Mouse (Mus musculus) layer of hippocampus, adult 9-10 months (tissue): ENCODE measurements around the gene 4933402J07Rik.

Experiments used
- DNase-seq: peaks from one replicate; pipeline ENCODE4 v3.0.0; 2022; ENCODE audit warnings: low spot score

4933402J07Rik gene

DNA sequence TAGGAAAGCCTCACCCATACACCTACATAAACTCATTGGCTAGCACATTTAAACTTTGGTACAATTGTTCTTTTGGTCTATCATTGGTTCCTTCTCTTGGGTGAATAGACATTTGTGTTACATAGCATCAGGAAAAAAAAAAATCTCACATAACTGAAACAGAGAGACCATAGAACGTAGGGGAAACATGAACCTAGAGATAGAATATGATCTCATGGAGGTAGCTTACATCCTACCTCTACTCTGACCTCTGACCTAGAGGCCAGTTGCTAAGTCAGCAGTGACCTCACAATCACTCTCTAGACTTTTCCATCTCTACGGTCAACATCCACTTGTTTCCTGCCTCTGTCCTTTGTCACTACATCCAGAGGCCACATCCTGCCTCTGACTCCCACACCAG, at the start of gene 4933402J07Rik:
Gene 4933402J07Rik, plus strand, starts transcription at position 301 of the 400 bp plus-strand sequence.
- DNase-seq = no peak

DNA sequence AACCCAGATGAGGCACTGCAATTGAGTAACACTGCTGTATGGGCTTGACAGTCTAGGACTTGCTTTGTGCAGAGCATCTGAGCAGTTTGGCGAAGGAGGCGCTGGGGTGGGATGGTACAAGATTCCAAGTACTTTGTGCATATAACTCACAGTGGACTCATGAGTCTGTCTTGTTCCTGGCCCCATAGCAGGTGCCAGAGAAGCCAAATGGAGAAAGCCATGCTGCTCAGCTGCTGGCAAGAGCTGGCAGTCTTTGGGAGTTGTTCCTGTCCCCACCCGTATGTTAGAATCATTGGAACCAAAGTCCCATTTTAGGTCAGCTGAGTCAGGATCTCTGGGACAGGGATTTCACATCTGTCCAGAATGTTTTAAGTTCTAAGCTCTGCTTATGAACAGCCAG, 46.5 kb upstream of the 4933402J07Rik start:
- no peak for DNase-seq

DNA sequence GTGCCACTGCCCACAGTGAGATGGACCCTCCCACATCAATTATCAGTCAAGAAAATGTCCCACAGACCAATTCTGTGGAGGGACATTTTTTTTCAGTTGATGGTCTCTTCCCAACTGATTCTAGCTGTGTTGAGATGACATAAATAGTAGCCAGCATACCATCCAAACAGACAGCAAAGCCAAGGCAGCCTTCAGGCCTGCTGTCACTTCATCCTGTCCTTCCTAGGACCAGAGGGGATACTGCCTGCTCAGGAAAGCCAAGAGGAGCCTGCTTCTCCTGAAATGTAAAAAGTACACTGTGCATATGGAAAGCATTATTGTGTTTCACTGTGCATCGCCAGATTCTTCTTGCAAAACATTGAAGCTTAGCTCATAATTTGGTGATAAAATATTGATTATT, 38.6 kb upstream of the 4933402J07Rik start:
- no peak for DNase-seq

DNA sequence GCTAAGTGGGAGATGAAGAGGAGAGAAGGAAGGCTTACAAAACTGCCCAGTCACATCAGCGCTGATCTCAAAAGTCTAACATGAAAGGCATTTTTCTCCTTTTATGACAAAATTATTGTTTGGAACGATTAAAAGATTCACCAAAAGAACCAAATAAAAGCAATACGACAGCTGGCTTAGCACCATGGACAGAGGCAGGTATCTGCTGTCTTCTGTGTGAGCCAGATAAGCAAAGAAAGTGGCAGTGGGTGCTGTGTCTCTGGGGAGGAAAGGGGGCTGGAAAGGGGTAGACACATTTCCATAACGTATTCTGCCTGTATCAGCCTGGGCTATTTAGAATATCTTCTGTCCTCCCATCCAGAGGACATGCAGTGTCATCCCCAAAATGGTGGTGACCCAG, 32.5 kb upstream of the 4933402J07Rik start:
- no peak for DNase-seq

DNA sequence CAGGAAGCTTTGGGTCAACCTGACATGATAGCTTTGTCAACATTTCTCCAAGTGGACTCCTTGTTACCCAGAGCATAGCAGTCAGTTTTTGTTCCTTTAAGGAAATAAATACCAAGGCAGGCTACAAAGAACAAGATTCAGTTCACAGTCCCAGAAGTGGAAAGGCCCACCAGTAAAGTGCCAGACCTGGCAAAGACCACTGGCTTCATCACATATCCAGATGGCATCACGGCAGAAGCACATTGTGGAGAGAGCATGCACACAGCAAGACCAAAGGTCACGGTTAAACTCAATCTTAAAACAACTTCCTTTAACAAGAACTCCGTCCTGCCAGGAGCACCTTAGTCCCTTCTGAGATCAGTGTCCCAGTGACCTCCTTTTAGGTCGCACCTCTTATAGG, 30.2 kb upstream of the 4933402J07Rik start:
- no peak for DNase-seq

DNA sequence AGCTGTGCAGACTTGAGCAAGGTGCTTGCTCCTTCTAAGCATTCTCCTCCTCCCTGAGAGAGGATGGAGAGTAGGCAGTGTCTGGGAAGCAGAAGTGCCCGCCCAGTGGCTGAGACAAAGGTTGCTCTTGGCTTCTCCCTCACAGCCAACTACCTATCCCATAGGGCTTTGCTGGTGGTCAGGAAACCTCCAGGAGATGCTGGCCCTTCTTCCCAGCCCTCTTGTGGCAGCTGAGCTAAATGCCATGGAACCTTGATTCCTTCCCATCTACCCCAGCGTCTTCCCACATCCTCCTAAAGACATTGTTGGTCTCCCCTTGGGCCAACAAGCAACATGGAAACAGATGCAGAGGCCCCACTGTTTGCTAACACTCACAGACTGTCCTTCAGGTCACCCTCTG, 28.8 kb upstream of the 4933402J07Rik start:
- no peak for DNase-seq

DNA sequence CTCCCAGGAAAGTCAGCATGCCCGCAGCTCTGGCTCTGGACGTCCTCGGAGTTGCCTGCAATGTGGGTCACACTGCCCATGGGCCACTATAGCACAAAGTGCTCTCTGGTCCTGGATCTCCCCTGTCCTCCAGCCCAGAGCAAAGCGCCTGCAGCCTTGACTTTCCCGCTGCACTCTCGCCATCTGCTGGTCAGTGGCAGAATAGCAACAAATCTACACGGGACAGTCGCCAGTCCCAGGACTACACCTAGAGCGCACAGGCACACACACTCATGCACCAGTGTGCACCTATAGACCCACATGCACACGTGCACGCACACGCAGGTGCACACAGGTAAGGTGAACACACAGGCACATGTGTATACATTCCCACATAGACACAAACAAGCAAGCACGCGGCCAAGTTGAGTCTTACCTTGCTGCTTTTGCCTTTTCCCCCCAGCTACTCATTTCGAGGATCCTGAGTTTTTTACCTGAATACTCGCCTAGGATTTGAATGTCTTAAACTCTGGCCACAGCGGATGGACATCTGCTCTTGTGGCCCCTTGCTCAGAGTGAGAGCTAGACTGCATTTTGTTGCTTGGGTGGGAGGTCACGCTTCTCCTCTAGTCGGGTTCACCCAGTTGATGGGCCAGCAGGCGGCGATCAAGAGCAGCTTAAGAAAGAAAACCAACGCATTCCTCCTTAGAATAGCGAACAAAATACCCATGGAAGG, 26.9 kb upstream of the 4933402J07Rik start:
- peak; percentile 52 for DNase-seq

DNA sequence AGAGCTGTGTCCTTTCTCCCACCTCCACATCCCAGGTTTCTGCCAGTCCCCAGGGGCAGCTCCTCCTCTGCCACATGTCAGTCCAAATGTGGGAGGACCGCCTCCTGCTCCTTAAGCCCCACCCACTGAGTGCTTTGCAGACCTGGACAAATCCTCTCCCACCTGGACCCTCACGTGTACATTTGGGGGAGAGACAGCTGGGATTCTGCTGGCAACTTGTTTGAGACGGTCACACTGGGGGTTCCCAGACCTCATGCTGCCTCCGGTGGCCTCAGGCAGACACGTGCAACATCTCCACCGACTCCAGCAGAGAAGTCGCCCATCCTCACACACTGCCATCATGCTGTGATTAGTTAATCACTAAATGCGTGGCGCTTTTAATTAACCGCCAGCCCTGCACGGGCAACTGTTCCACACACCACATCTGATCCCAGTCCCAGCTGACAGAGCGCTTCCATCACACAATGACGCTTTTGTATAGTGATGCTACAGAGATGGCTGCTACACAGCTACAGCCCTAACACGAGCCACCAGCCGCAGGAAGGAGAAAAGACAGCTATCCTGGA, 23.7 kb upstream of the 4933402J07Rik start:
- peak; percentile 3 for DNase-seq

DNA sequence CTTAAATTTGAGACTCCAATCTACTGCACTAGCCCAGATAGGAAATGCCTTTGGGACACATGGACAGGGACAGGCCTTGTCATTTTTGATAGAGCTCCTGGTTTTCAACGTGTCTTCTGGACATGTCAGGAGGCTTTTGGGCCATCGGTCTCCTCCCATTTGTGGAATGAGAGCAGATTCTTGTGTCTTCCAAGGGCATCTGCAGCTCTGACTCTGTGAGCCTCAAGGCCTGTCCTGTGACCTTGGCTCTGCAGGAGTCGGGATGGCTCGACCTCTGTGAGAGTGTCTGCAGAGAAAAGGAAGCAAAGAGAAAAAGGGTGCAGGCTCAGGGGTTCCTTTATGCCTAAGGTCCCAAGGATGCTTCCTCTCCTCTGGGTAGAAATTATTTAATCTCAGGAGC, 13.8 kb upstream of the 4933402J07Rik start:
- DNase-seq = no peak

DNA sequence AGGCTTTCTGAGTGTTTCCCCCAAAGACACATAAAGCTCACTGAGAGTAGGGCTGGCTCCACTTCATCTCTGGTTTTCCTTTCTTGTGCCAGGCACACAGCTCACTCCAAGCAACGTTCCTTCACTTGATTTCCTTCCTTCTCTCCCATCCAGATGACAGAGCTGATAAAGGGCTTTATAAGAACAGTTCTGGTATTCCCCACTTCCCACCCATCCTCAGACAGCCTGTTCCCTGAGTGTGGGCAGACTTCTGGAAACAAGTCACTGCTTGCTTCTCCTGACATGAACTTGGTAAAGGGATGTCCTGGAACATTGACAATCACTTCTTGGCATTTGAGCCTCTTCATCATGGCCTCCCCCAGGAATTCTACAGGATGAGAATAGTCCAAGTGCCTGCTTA, 10.9 kb upstream of the 4933402J07Rik start:
- DNase-seq = no peak

DNA sequence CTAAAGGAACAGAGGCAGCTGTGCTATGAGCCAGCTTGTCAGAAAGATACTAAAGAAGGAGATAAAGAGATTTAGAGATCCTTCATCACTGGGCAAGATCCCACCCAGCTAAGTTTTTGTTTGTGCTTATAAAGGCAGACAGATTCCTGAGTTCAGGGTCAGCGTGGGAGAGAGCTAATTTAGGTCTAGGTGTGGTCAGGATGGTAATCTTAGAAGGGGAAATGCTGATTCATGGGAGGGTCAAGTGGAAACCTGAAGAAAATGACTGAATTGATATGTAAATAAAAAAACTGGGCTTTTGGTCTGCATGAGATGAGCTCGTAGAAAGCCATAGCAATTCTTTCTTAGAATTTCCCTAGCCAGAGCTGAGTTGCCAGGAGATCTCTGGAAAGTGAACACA, 2.9 kb upstream of the 4933402J07Rik start:
- no peak for DNase-seq

DNA sequence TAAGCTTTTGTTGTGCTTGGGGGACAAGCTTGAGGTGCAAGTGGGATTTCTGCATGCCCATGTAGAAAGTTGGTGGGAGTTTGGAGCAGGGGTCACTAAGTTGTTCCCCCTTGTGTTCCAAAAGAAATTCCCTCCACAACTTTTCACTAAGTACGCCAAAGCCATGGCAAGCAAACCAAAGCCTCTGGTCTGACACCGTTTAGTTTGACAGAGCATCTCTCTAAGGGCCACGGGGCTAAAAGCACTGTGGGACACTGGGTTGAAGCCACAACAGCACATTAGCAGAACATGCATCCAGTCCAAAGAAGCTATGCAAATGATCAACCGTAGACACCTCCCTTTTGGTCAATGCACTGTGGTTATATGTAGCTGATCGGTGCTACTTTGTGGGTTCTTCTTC, 5.5 kb downstream of the 4933402J07Rik start:
- no peak for DNase-seq

DNA sequence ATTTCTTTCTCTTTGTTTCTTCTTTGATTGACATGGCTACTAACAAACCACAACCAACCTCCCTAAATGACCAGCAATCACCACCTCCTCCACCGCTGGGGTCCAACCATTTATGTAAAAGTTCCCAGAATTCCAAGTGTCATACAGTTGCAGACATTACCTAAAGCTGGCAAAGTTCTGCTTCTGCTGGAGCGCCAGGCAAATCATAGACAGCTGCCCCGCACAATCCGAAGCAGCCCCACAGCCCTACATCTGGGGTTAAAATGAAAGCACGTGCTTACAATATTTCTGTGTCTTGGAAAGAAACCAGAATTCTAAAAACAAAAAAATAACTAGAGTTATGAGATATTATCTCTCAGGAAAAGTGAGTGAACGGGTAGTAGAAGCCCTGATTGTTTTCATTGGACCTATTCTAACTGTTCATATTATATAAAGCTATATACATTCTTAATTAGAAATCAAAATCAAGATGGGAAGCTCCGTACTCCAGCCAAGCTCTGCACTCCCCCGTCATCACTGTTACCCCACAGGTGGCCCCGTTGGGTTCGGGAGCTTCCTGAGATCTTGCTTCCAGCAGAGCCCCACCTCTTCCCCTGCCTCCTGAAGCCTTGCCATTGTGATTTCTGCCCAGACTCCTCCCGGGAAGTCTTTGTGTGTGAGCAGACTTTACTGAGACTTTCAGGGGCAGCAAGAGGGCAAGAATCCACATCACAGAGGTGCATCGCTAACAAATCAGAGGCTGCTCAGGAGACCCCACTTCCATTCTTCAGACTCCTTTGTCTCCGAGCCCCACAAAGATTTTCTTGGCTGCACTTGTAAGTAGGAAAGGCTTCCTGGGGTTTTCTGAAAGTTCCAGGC, 6.3 kb downstream of the 4933402J07Rik start:
- DNase-seq = no peak

DNA sequence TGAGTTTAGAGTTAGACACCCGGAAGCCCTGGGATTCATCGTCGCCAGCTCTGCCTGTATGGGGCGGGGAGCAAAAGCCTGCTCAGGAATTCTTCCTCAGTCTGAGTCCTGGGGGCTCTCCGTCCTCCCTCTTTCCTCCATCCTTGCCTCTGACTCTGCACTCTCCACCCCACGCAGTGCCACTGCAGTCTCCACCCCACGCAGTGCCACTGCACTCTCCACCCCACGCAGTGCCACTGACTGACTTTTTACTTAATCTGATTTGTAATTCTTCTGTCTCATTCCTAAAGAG, 6.9 kb downstream of the 4933402J07Rik start:
- no peak for DNase-seq

DNA sequence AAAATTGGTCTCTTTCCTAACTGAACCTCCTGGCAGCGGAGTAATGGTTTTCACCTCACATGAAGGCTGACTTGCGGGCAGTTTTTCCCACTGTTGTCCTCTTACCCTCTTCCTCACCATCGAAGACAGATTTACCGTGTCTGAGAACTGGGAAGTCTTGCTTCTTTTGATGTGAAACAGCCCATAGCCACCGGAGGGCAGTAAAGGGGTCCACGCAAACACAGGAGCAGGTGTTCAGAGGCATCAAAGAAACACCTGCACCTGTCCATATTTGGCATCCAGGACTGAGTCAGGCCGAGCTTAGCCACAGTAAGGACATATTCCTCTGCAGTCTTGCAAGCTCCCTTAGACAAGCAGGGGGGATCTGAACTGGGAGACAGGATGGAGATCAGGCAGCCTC, 7.2 kb downstream of the 4933402J07Rik start:
- DNase-seq = no peak

DNA sequence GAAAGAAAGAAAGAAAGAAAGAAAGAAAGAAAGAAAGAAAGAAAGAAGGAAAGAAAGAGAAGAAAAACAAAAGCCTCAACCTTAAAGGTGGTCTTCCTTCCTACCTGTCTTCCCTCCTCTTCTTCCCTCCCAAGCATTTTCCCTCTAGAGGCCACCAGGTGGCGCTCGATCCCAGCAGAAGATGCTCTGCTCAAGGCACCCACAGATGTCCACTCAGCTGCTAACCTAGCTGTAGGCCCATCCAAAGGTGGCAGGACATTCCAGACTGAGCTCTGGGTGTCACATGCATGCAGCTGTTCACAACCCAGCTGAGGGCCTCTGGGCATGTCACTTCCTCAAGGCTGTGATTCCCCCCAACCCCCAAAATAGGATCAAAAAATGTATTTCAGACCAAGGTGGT, 30.6 kb downstream of the 4933402J07Rik start:
- peak; percentile 13 for DNase-seq

DNA sequence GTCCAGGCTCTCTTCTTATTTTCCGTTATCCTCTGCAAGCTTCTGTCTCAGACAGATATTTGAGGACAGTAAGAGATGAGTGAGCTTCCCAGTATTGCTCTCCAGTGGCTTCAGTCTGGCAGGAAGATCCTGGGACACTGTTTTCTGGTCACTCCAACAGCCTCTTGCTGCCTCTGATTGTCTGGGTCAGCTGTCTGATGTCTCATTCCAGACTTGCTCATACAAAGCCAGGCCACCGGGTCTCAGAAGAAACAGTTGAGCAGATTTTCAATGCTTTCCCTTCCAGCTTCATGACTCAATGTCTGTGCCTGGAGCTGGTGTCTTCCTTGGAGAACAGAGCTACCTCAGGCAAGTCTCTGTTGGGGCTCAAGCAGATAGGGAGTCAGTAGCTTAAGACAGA, 39.1 kb downstream of the 4933402J07Rik start:
- no peak for DNase-seq

DNA sequence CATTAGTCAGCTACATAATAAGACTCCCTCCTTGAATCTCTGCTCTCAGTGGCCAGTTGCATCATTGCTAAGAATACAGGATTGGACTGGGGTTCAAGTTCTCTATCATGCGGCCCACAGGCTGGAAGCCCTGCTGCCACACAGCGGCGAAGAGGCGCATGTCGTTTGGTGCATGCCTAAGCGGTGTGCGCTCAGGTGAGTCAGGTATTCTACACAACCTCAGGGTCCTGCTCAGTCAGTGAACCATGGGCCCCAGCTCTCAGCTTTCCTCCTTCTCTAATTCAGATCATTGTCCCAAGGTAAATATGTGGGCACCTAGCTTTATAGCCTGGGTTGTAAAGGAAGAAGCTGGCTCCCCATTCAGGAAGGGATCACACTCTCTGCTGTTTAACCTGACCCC, 45.5 kb downstream of the 4933402J07Rik start:
- no peak for DNase-seq

DNA sequence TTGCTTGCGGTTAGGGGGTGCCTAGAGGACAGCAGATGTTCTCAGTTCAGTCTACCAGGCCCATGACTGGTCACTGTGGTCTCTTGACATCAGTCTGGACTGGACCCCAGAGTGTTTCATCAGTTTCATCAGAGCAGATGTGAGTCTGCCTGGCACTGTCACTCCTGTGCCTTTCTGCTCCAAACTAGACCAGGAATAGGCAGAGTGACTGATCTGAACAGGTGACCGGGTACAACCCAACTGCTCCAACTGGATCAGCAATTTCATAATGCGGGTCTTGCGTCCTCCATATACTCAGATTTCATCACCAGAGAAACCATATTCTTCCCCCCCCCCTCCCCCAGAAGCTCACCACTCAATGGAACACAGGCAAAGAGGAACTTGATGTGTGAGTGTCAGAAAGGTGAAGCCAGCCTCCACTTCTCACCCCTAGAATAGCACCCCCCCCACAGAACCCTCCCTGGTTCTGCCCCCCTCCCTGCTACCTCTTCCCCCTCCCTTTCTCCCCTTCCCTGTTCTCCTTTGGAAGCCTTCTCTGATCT, 46.1 kb downstream of the 4933402J07Rik start:
- no peak for DNase-seq

DNA sequence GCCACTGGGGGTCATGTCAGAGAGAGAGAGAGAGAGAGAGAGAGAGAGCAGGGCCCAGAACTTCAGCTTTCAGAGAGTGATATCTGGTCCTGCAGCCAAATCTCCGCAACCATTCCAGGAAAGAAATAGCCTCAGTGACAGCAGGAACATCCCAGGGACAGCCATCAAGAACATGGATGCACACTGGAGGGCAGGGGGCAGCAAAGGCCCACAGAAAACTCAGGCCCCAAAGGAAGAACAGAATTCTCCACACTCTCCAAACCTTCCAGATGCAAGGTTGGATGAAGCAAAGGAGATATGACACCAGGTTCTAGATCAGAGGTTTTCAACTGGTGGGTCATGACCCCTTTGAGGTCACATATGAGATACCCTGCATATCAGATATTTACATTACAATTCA, 50.0 kb downstream of the 4933402J07Rik start:
- no peak for DNase-seq

DNA sequence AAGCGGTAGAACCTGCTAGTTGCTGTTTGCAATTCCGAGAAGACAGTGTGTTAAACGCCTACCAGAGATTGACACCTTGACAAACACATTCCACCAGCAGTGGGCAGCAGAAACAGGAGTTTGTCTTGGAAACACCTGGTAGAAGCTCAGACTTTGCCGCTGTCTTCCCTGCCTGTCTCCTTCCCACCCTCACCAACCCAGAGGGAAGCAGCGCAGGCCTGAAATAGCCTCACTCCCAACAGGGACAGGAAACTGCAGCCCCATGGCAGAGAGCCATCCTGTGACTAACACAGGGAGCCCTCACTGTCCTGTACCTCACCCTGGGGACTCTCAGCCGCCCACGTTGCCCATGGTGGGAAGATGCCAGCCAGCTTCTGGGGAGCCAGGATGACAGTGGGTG, 55.5 kb downstream of the 4933402J07Rik start:
- no peak for DNase-seq

DNA sequence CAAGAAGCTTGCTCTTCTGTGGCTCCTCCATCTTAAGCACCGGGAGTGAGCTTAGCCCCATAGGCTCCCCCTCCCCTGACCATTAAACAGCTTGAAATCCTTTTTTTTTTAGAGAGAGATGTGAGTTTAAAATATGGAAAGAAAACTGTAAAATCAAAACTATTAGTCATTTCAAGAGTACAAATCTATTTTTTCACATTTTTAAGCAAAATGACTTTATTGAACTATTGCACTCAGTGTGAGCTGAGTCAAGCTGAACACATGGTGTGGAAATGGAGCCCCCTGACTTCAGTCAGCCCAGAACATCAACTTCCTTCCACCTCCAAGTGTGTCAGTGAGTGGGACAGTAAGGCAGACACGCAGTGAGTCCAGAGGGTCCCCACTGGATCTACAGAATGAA, 55.9 kb downstream of the 4933402J07Rik start:
- no peak for DNase-seq

DNA sequence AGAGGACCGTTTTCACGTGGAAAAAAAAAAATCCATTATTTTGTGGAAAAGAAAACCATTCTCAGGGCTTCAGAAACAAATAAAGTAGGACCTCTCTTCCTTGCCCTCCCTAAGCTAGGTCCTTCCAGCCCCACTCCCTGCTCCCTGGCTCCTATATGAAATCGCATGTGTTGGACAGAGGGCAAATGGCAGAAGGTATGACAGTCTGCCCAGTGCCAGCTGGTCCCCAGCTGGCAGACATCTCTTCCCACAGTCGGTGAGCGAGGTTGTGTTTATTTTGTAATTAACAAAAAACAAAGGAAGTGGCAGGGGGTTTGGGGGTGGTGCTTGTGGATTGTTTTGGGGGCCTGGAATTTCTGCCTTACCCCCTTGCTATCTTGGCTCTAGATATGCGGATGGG, 56.6 kb downstream of the 4933402J07Rik start:
- DNase-seq = no peak
